In the genomic region with DNA sequence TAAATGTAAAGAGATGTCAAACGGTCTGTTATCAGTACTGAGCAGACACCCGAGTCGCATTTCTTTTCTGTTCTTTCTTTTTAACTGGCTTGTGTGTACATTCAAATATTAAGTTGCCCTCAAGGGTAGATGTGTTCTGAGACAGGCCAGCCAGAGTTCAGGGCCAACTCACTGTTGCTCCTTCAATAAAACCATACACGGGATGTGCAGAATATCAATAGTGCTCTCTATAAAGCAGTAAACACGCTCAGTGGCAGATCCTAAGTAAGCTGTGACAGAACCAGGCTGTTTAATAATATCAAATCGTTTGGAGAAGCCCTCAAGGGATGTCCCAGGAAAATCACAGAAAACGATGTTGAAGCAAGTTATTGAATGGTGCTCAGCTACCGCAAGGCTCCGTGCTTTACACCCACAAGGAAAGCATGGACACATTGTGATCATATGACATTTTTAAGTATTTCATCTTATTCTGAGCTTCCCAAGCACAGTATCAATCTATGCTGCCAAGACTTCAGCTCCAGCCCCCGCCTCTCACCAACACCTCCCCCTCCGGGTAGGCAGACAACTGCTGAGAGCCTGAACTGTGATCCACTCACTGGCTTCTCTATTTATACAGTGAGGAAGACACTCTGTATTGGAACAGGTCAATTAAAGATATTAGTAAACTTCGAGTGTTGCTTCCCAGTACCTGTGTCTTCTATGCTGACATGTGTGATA, we compare ENCODE assay signal across 12 mouse cellular contexts.
DNase-seq lines count a peak whose midpoint lies in the region; ATAC-seq and TF ChIP-seq lines count a peak whose summit lies in the region.
"Had no signal": no experiment of that assay in that cellular context is flagged by ENCODE, and none has a peak within 500 bp of the region (broad histone marks: within the 10 kb centered on the region; RNA-seq: fewer than 3 reads in every experiment).

No protein-coding gene starts in this region.

- no peaks in the 10 kb centered on the region for H3K27me3 ChIP-seq in embryonic facial prominence, embryonic 11.5 days (ENCODE audit: control insufficient read depth, insufficient read depth, low read length)
- H3K27me3 ChIP-seq in embryonic facial prominence, embryonic 10.5 days (replicated peaks; ENCODE audit: low read depth, poor library complexity, severe bottlenecking) = no peaks in the 10 kb centered on the region
- H3K27me3 ChIP-seq in hindbrain, postnatal 0 days (ENCODE audit: insufficient read depth, low read length) = no peaks in the 10 kb centered on the region
- H3K27me3 ChIP-seq in stomach, postnatal 0 days (ENCODE audit: control insufficient read depth, insufficient read depth, low read length) = no peaks in the 10 kb centered on the region
- H3K27me3 ChIP-seq: megakaryocyte, embryonic 14.5 days had no signal

- no peak overlapping the region for H3K4me3 ChIP-seq in embryonic facial prominence, embryonic 11.5 days (ENCODE audit: low read depth, low read length)
- H3K4me3 ChIP-seq in embryonic facial prominence, embryonic 10.5 days = no peak overlapping the region
- no peak overlapping the region for H3K4me3 ChIP-seq in hindbrain, postnatal 0 days (ENCODE audit: low read length)
- H3K4me3 ChIP-seq in stomach, postnatal 0 days (ENCODE audit: low read depth, low read length) = no peak overlapping the region
- H3K4me3 ChIP-seq: megakaryocyte, embryonic 14.5 days had no signal

- H3K4me1 ChIP-seq in embryonic facial prominence, embryonic 11.5 days (ENCODE audit: control insufficient read depth, insufficient read depth, low read length) = no peaks in the 10 kb centered on the region
- H3K4me1 ChIP-seq in embryonic facial prominence, embryonic 10.5 days = no peaks in the 10 kb centered on the region
- no peaks in the 10 kb centered on the region for H3K4me1 ChIP-seq in hindbrain, postnatal 0 days (ENCODE audit: insufficient read depth, low read length)
- no peaks in the 10 kb centered on the region for H3K4me1 ChIP-seq in stomach, postnatal 0 days (replicated peaks; ENCODE audit: control insufficient read depth, insufficient read depth)
- H3K4me1 ChIP-seq: megakaryocyte, embryonic 14.5 days had no signal

- WGBS in embryonic facial prominence, embryonic 11.5 days = 70% methylated on average over 12 of the region's 12 CpGs
- 75% methylated on average over 12 of the region's 12 CpGs for WGBS in embryonic facial prominence, embryonic 10.5 days
- 55% methylated on average over 12 of the region's 12 CpGs for WGBS in hindbrain, postnatal 0 days
- WGBS in stomach, postnatal 0 days = 46% methylated on average over 12 of the region's 12 CpGs

- no peak for DNase-seq in embryonic facial prominence, embryonic 11.5 days (ENCODE audit: low spot score)
- no peak for DNase-seq in embryonic facial prominence, embryonic 10.5 days (ENCODE audit: low spot score)
- DNase-seq in brain, embryonic 14.5 days (ENCODE audit: low read depth) = peak; percentile 44
- peak; percentile 27 for DNase-seq in hindbrain, postnatal 0 days (ENCODE audit: low spot score)
- peak; percentile 72 to 75 for DNase-seq in left cerebral cortex, postnatal 36 days (ENCODE audit: low spot score in 2 of 2)
- no peak for DNase-seq in stomach, postnatal 0 days (ENCODE audit: low spot score)
- DNase-seq in embryo, embryonic 10 days (ENCODE audit: low spot score) = no peak
- no peak for DNase-seq in adrenal gland, postnatal 14 days
- DNase-seq: cerebellum, adult 8-10 months; kidney, postnatal 36 days had no signal

- intact Hi-C loops in left cerebral cortex, postnatal 36 days (cut with DNase I) = no loop called here

- no peak for TF ChIP-seq CTCF in brain, embryonic 14.5 days (IDR thresholded peaks at IDR 0.05; ENCODE audit: borderline replicate concordance, extremely low read depth, insufficient read depth, insufficient read length)
- TF ChIP-seq CTCF in hindbrain, postnatal 0 days (IDR thresholded peaks at IDR 0.05; ENCODE audit: low read depth) = no peak
- TF ChIP-seq CTCF in stomach, postnatal 0 days (IDR thresholded peaks at IDR 0.05; ENCODE audit: low read depth) = no peak

- H3K9me3 ChIP-seq in embryonic facial prominence, embryonic 11.5 days (replicated peaks; ENCODE audit: control insufficient read depth, low read length) = no peaks in the 10 kb centered on the region
- H3K9me3 ChIP-seq in embryonic facial prominence, embryonic 10.5 days = no peaks in the 10 kb centered on the region
- no peaks in the 10 kb centered on the region for H3K9me3 ChIP-seq in hindbrain, postnatal 0 days (ENCODE audit: low read length)
- H3K9me3 ChIP-seq in stomach, postnatal 0 days (ENCODE audit: control insufficient read depth, low read length) = no peaks in the 10 kb centered on the region
- H3K9me3 ChIP-seq: megakaryocyte, embryonic 14.5 days had no signal

- ATAC-seq in embryonic facial prominence, embryonic 11.5 days (replicated peaks; ENCODE audit: insufficient number of reproducible peaks, low FRiP score, low TSS enrichment, low read depth) = peak; percentile 29; the same call in 1 of the 2 replicates
- ATAC-seq in hindbrain, postnatal 0 days = 0 out of 2 replicates have a peak, but pooled peaks have one; percentile 2
- no peak for ATAC-seq in stomach, postnatal 0 days (ENCODE audit: low FRiP score, low TSS enrichment)

- H3K36me3 ChIP-seq in embryonic facial prominence, embryonic 11.5 days (replicated peaks; ENCODE audit: control insufficient read depth, insufficient read depth, low read depth, low read length) = no peaks in the 10 kb centered on the region
- H3K36me3 ChIP-seq in embryonic facial prominence, embryonic 10.5 days (replicated peaks) = no peaks in the 10 kb centered on the region
- H3K36me3 ChIP-seq in hindbrain, postnatal 0 days (ENCODE audit: insufficient read depth, low read length) = no peaks in the 10 kb centered on the region
- no peaks in the 10 kb centered on the region for H3K36me3 ChIP-seq in stomach, postnatal 0 days (ENCODE audit: control insufficient read depth, insufficient read depth, low read length)

- TF ChIP-seq POLR2A in brain, embryonic 14.5 days (IDR thresholded peaks at IDR 0.05; ENCODE audit: borderline replicate concordance, extremely low read depth, insufficient read depth, insufficient read length, poor library complexity, severe bottlenecking) = no peak

- H3K4me2 ChIP-seq in embryonic facial prominence, embryonic 11.5 days (ENCODE audit: low read depth, low read length) = no peak overlapping the region
- H3K4me2 ChIP-seq in hindbrain, postnatal 0 days (ENCODE audit: low read depth, low read length) = no peak overlapping the region
- H3K4me2 ChIP-seq in stomach, postnatal 0 days (replicated peaks; ENCODE audit: low read depth) = no peak overlapping the region

- no peak overlapping the region for H3K27ac ChIP-seq in embryonic facial prominence, embryonic 11.5 days (replicated peaks; ENCODE audit: low read depth, low read length)
- no peak overlapping the region for H3K27ac ChIP-seq in embryonic facial prominence, embryonic 10.5 days (replicated peaks)
- no peak overlapping the region for H3K27ac ChIP-seq in hindbrain, postnatal 0 days
- H3K27ac ChIP-seq in stomach, postnatal 0 days (replicated peaks) = no peak overlapping the region
- H3K27ac ChIP-seq: liver, embryonic 14.5 days had no signal

- H3K9ac ChIP-seq in embryonic facial prominence, embryonic 11.5 days (replicated peaks; ENCODE audit: low read length) = no peak overlapping the region
- no peak overlapping the region for H3K9ac ChIP-seq in hindbrain, postnatal 0 days (replicated peaks; ENCODE audit: low read length)
- H3K9ac ChIP-seq in stomach, postnatal 0 days (ENCODE audit: low read length) = no peak overlapping the region
- H3K9ac ChIP-seq: liver, embryonic 14.5 days had no signal

- no peak for TF ChIP-seq EP300 in stomach, postnatal 0 days (optimal IDR thresholded peaks at IDR 0.05)

Comparison
In these comparisons a context has a peak if more than half of its experiments do, and no peak if none do; other contexts are left out.
1. DNase-seq: peak in brain, embryonic 14.5 days (single experiment), hindbrain, postnatal 0 days (single experiment) and left cerebral cortex, postnatal 36 days (2 of 2); none in embryonic facial prominence, embryonic 11.5 days (single experiment), embryonic facial prominence, embryonic 10.5 days (single experiment), stomach, postnatal 0 days (single experiment), embryo, embryonic 10 days (single experiment) and adrenal gland, postnatal 14 days (single experiment).